Mouse (Mus musculus): ENCODE results near the gene Slc27a5.

Slc27a5 gene

GRCm38 (mm10) chr7:13023928-13024731 lies 26.1 kb upstream of the Slc27a5 start:
- peak; percentile 87 to 90 for DNase-seq (ENCODE audit: low spot score in 2 of 2)

- peak; percentile 78 to 83 for DNase-seq (ENCODE audit: low spot score in 2 of 2)
Observed at GRCm38 (mm10) chr7:13022773-13023535, 25.0 kb upstream of the Slc27a5 start.

DNA sequence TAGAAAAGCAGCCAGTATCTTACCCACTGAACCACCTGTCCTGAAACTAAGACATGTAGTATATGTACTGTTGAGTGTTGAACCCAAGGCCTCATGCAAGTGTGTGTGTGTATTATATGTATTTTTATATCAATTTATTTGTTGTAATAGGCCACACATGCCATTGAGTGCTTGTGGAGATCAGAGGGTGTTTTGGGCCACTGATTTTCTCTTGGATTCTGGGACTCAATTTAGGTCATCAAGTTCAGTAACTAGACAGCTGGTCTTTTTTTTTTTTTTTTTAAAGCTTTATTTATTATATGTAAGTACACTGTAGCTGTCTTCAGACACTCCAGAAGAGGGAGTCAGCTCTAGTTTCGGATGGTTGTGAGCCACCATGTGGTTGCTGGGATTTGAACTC lies 17.2 kb upstream of the Slc27a5 start:
- DNase-seq (ENCODE audit: low spot score in 2 of 2): no peak

DNA sequence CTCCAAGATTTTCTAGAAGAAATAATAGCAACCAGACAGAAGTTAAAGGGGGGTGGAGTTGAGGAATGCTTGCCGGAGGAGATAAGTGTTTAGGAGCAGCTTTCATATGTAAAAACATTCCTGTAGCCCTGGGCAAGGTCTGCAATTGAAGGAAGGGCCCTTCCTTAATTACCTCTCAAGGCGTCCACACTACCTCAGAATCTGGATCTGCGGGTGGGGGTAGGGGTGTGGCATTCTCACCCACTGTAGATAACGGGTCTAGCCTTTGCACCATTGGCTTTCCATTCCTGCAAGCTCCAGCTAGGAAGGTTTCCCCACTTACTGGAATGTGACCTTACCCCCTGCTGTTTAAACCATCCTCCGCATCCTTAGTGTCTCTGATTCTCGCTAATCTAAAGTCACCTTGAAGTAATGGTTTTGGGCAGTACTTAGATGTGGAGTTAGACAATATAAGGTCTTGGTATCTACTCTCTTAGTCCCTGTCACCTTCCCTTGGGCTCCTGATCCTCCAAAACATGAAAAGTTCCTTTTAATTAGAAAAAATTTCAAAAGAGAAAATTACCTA lies 16.4 kb upstream of the Slc27a5 start:
- DNase-seq (ENCODE audit: low spot score in 2 of 2): no peak

DNA sequence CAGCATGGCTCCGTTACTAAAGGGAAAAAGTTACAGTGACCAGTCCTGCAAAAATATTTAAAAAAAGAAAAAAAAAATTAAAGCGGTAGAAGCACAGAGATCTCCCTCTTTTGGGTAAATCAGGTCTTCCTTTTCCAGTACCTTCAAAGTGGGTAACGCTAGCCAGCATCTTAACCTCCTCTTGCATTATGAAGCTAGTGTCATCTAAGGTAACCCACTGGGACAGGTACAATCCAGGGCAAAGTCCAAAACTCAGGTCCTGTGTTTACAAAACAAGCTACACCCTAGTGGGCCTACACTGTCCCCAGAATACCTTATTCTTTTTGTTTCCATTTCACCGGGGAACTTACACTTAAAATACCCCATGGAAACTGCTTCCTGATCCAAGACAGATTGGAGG lies 15.7 kb upstream of the Slc27a5 start:
- DNase-seq (ENCODE audit: low spot score in 2 of 2): no peak

GRCm38 (mm10) chr7:13010005-13010908 lies 12.3 kb upstream of the Slc27a5 start, which contains the start of gene Zbtb45:
Zbtb45 (minus strand) TSS chr7:13010034.
- DNase-seq (ENCODE audit: low spot score in 2 of 2): no peak

- peak; percentile 80 to 86 for DNase-seq (ENCODE audit: low spot score in 2 of 2)
Observed at GRCm38 (mm10) chr7:13009143-13010004, 11.4 kb upstream of the Slc27a5 start.

GRCm38 (mm10) chr7:13007341-13008092 lies 9.5 kb upstream of the Slc27a5 start:
- DNase-seq (ENCODE audit: low spot score in 2 of 2): no peak

DNA sequence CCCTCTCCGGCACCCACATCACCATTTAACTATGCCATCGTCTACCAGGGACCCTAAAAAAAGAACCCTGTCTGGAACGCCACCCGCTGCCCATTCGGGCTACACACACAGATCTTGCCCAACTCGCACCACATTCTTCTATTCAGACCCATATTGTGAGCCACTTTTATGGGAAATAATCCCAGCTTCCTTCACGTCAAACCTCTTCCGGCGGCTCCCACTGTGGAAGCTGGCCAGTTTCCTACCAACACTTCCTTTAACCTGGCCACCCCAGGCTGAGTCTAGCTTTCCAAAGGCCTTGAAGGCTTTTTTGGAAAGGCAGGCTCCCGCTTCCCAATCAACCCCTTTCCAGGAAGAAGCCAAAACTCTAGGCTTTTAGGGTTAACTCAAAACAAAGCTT lies 8.5 kb upstream of the Slc27a5 start:
- DNase-seq (ENCODE audit: low spot score in 2 of 2): no peak

GRCm38 (mm10) chr7:13006011-13006410 lies 8.0 kb upstream of the Slc27a5 start:
- no peak for DNase-seq (ENCODE audit: low spot score in 2 of 2)

DNA sequence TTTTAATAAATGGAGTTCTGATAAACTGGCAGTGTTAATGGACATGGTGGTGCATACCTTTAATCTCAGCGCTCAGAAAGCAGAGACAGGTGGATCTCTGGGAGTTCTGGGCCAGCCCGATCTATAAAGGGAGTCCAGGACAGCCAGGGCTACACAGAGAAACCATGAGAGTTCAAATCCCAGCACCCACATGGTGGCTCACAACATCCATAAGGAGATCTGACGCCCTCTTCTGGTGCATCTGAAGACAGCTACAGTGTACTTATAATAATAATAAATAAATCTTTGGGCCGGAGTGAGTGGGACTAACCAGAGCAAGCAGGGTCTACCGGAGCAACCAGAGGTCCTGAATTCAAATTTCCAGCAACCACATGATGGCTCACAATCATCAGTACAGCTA lies 5.4 kb upstream of the Slc27a5 start:
- no peak for DNase-seq (ENCODE audit: low spot score in 2 of 2)

GRCm38 (mm10) chr7:13001584-13001983 lies 3.6 kb upstream of the Slc27a5 start:
- no peak for DNase-seq (ENCODE audit: low spot score in 2 of 2)

GRCm38 (mm10) chr7:12998851-12999250 lies 859 bp upstream of the Slc27a5 start, which contains the start of gene Trim28:
Trim28 (plus strand) TSS chr7:12999114.
- no peak for DNase-seq (ENCODE audit: low spot score in 2 of 2)

- no peak for DNase-seq (ENCODE audit: low spot score in 2 of 2)
Observed at GRCm38 (mm10) chr7:12997230-12997629, 762 bp downstream of the Slc27a5 start.

- DNase-seq (ENCODE audit: low spot score in 2 of 2): no peak
Observed at GRCm38 (mm10) chr7:12995862-12996261, 2.1 kb downstream of the Slc27a5 start.

DNA sequence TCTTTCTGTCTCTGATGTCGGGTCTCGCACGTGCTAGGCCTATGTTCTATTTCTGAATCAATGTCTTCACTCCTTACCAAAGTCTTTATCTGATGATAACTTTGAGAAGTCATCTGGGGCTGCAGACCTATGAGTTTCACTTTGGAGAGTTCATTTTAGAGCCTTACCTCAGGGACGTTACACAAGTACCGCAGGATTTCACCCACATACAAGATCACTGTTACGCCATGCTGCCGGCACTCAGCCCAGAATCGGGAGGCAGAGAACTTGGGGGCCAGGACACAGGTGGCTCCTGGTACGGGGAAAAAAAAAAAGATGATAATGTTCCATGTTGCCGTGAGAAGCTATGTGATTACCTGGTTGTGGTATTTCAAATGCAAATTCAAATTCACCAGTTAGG lies 4.8 kb downstream of the Slc27a5 start:
- no peak for DNase-seq (ENCODE audit: low spot score in 2 of 2)

DNA sequence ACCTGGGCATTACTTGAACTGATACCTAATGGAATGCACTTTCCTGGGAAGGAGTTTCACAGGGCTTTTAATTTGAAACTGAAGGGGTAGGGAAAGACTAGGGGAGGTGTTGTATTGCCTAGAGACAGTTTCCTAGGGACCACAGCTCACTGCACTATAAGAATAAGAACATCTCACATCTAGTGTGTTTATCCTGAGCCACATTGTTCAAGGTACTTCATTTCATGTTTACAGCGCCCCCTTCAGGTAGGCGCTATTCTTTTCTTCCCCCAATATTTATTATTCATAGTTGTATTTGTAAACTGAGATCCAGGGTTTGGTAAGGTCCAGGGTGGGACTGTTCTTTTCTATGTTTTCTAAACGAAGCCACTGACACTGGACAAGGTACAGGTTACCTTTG lies 5.8 kb downstream of the Slc27a5 start:
- peak in 1 of 2 experiments; percentile 47 for DNase-seq (ENCODE audit: low spot score in 2 of 2)

DNA sequence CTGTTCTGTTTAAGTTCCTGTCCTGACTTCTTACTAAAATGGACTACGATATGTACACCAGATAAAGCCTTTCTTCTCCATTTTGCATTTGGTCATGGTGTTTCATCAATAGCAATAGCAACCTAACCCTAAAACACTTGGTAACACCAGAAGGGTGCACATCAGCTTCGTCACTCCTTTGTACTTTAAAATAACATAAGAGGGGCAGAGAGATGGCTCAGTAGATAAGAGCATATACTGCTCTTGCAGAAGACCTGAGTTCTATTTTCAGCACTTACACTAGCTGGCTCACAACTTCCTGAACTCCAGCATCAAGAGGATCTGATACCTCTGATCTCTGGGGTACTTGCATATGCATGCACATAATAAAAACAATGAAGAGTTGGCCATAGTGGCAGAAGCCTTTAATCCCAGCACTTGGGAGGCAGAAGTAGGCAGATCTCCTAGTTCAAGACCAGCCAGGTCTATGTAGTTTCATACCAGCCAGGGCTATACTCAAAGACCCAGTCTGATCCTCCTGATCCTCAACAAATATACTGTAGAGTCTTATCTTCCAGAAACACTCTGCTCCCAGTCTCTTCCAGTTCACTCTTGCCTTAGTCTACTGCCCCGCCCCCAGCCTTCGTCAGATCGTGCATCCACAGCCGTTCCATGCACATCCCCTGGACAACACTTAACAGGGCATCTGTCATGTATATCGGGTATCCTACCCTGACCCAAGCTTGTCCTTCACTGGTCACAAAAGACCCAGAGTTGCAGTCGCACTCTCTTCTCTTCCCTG lies 10.4 kb downstream of the Slc27a5 start:
- no peak for DNase-seq (ENCODE audit: low spot score in 2 of 2)

- DNase-seq (ENCODE audit: low spot score in 2 of 2): no peak
Observed at GRCm38 (mm10) chr7:12986906-12987305, 11.1 kb downstream of the Slc27a5 start.
